Mouse (Mus musculus) heart, adult 2 months (tissue): ENCODE measurements around the gene Ltc4s. TPM values are rescaled to one million over a fixed set of nuclear protein-coding genes. Genes with fewer than 3 reads are reported as not detected.

ENCODE experiments used
- DNase-seq, 2 experiments: peaks; one replicate each; pipeline ENCODE4 v3.0.0; 2021
- H3K27ac ChIP-seq: fragments of 200-600 bp; 2 replicates; pipeline ENCODE4 v1.8.1; 2022
- H3K27me3 ChIP-seq: fragments of 200-500 bp; 2 replicates; pipeline ENCODE4 v1.6.1; 2012; ENCODE audit warnings: mild to moderate bottlenecking, low read length, inconsistent platforms, mixed read lengths; ENCODE audit not compliant: control insufficient read depth, insufficient read depth
- H3K36me3 ChIP-seq: fragments of 200-500 bp; 2 replicates; pipeline ENCODE4 v1.6.1; 2012; ENCODE audit warnings: low read length, inconsistent platforms; ENCODE audit not compliant: control insufficient read depth, insufficient read depth
- H3K4me1 ChIP-seq: fragments of 200-500 bp; 2 replicates; pipeline ENCODE4 v1.6.1; 2011; ENCODE audit warnings: low read length; ENCODE audit not compliant: control insufficient read depth, insufficient read depth
- H3K4me3 ChIP-seq: fragments of 200-600 bp; 2 replicates; pipeline ENCODE4 v1.8.1; 2022
- H3K79me2 ChIP-seq: fragments of 200-500 bp; replicated peaks from 2 replicates; pipeline ENCODE4 v1.6.1; 2012; ENCODE audit warnings: mild to moderate bottlenecking, inconsistent platforms, low read length, moderate library complexity, mixed read lengths; ENCODE audit not compliant: control insufficient read depth, insufficient read depth
- H3K9ac ChIP-seq: fragments of 200-500 bp; 2 replicates; pipeline ENCODE4 v1.6.1; 2012; ENCODE audit warnings: low read depth, mild to moderate bottlenecking, control low read depth, inconsistent platforms, low read length, mixed read lengths
- CTCF ChIP-seq: fragments of 200-600 bp; IDR thresholded peaks from 2 replicates; pipeline ENCODE4 v1.8.1; 2022; ENCODE audit warnings: antibody characterized with exemption, mild to moderate bottlenecking, moderate library complexity
- EP300 ChIP-seq: fragments of 200-500 bp; IDR thresholded peaks from 2 replicates; pipeline ENCODE4 v1.6.1; 2011; ENCODE audit warnings: low read depth, low read length, control low read depth; ENCODE audit not compliant: insufficient read depth
- POLR2A ChIP-seq: fragments of 200-500 bp; IDR thresholded peaks from 2 replicates; pipeline ENCODE4 v1.6.1; 2011; ENCODE audit warnings: mild to moderate bottlenecking, low read depth, low read length, control low read depth; ENCODE audit not compliant: insufficient read depth
- WGBS: fragments of 180-500 bp; shearing (Covaris S2); methylation state at CpG from one replicate; pipeline ENCODE4 v1.1.7; 2018; 5-methylcytosine and 5-hydroxymethylcytosine counted together
- intact Hi-C: fragments of 180-260 bp; cut with DNase I; formaldehyde crosslinking; loops from one replicate; pipeline ENCODE4 v1.15.1; 2025
- polyA plus RNA-seq: library from polyadenylated mRNA; depleted of rRNA; stranded (reverse); fragments of >200 nt; gene quantifications from 2 replicates; pipeline ENCODE4 v1.2.3, GENCODE M21; 2012
- total RNA-seq, 2 experiments: library from RNA; stranded (reverse); gene quantifications; 2 replicates each; pipeline ENCODE4 v1.2.3; 2021

The Ltc4s gene
- total and polyA plus RNA-seq, 3 experiments: 8.8 to 16.2 (median 10.0) TPM

DNA sequence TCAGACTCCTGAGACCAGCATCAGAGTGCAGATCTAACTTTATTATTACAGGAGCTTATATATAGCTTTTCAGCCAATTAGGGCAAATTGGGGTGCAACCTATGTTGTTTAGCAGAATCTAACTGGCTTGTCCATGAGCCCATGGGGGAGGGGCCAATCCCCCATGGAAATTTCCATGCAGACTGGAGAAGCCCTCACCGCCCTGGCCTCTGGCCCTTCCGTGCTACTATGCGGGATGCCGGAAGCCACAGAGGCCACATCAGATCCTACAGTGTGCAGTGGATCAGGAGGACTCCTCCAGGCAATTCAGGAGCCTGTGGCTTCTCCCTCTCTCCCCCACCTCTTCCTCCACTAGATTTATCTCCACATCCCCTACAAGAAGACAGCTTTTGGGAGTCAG lies 20.6 kb downstream of the Ltc4s start:
- no peak for TF ChIP-seq EP300
- TF ChIP-seq CTCF: no peak
- no peak for TF ChIP-seq POLR2A
- 41% methylated on average over 4 of the region's 4 CpGs for WGBS
- no peaks in the 10 kb centered on the region for H3K79me2 ChIP-seq
- H3K4me3 ChIP-seq: no peak overlapping the region
- H3K9ac ChIP-seq: no peak overlapping the region
- H3K27ac ChIP-seq: no peak overlapping the region; the same call in 1 of the 2 replicates
- no peaks in the 10 kb centered on the region for H3K36me3 ChIP-seq
- H3K27me3 ChIP-seq: no peaks in the 10 kb centered on the region
- intact Hi-C loops: no loop called here
- peaks cover 4% of the 10 kb centered on the region for H3K4me1 ChIP-seq
- DNase-seq: no peak

DNA sequence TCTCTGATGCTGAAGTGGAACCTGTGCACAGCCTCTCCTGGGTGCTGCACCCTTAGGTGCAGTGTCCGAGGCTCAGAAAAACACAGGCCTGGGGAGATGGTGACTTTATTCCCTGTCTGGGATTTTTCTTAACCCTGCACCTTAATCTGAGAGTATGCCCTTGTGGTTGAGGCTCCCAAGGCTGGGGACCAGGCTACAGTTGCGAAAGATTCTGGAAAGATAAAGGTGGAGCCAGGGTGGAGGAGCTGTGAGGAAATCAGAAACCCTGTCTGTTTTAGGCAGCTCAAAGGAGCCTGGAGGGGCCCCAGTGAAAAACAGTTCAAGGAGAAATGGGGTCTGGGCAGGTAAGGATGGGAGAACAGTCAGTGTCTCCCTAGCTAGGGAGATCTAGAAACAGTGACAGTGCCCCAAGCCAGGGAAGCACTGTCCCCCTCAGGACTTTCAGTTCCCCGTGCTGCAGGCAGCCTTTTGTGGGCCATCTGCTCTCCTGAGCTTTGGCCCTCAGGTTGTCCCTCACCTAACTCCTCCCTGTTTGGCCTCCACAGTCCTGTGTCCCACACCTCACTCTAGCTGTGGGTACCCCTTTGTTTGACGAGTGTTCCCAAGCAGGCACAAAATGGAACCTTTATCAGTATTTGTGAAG lies 21.6 kb downstream of the Ltc4s start:
- 85% methylated on average over 4 of the region's 4 CpGs for WGBS
- no peaks in the 10 kb centered on the region for H3K36me3 ChIP-seq
- peaks cover 10% of the 10 kb centered on the region for H3K4me1 ChIP-seq
- no peak overlapping the region for H3K4me3 ChIP-seq
- H3K79me2 ChIP-seq: no peaks in the 10 kb centered on the region
- no peak overlapping the region for H3K9ac ChIP-seq
- DNase-seq: no peak
- intact Hi-C loops: no loop called here
- TF ChIP-seq EP300 (no peak), CTCF (no peak), POLR2A (no peak)
- no peaks in the 10 kb centered on the region for H3K27me3 ChIP-seq
- no peak overlapping the region; the same call in 1 of the 2 replicates for H3K27ac ChIP-seq

DNA sequence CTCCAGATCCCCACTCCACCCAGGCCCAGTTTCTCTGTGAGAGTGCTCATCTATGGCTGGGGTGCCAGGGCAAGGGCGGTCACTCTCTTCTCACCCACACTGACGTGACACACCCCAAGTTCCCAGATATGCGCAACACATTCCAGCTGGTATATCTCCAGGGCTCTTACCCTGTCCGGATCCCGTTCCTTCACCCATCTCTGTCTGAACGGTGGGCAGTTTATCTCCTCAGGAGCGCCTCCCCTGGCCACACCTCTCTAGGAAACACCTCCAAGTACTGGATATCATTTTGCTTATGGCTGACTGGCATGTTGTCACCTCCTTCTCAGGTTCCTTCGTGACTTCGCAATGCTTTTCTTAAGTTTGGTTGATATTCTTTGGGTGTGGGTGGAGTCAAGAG lies 22.8 kb downstream of the Ltc4s start:
- DNase-seq: no peak
- Histone ChIP-seq H3K4me3 (no peak overlapping the region), H3K9ac (no peak overlapping the region), H3K27ac (no peak overlapping the region), H3K79me2 (no peaks in the 10 kb centered on the region), H3K36me3 (no peaks in the 10 kb centered on the region), H3K27me3 (no peaks in the 10 kb centered on the region), H3K4me1 (peaks cover 10% of the 10 kb centered on the region)
- intact Hi-C loops: no loop called here
- 40% methylated on average over 9 of the region's 9 CpGs for WGBS
- TF ChIP-seq CTCF (no peak), POLR2A (no peak), EP300 (no peak)

DNA sequence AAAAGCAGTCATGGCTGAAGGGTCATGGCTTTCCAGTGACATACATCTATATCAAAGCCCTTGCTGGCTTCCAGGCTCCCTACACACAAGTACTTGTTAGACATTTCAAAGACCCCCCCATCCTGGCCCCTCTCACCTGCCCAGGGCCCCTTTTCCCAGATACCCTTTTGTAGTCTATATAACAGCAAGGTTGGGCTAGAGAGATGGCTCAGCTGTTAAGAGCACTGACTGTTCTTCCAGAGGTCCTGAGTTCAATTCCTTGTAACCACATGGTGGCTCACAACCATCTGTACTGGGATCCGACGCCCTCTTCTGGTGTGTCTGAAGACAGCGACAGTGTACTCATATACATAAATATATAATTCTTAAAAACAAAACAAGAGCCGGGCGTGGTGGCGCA lies 23.8 kb downstream of the Ltc4s start:
- no peak overlapping the region for H3K9ac ChIP-seq
- intact Hi-C loops: no loop called here
- no peaks in the 10 kb centered on the region for H3K27me3 ChIP-seq
- H3K79me2 ChIP-seq: no peaks in the 10 kb centered on the region
- TF ChIP-seq CTCF (peak; percentile 18; the same call in 1 of the 2 replicates), EP300 (no peak)
- WGBS: 84% methylated on average over 6 of the region's 6 CpGs
- no peak overlapping the region for H3K4me3 ChIP-seq
- no peak overlapping the region for H3K27ac ChIP-seq
- peaks cover 10% of the 10 kb centered on the region for H3K4me1 ChIP-seq
- H3K36me3 ChIP-seq: no peaks in the 10 kb centered on the region
- DNase-seq: no peak

DNA sequence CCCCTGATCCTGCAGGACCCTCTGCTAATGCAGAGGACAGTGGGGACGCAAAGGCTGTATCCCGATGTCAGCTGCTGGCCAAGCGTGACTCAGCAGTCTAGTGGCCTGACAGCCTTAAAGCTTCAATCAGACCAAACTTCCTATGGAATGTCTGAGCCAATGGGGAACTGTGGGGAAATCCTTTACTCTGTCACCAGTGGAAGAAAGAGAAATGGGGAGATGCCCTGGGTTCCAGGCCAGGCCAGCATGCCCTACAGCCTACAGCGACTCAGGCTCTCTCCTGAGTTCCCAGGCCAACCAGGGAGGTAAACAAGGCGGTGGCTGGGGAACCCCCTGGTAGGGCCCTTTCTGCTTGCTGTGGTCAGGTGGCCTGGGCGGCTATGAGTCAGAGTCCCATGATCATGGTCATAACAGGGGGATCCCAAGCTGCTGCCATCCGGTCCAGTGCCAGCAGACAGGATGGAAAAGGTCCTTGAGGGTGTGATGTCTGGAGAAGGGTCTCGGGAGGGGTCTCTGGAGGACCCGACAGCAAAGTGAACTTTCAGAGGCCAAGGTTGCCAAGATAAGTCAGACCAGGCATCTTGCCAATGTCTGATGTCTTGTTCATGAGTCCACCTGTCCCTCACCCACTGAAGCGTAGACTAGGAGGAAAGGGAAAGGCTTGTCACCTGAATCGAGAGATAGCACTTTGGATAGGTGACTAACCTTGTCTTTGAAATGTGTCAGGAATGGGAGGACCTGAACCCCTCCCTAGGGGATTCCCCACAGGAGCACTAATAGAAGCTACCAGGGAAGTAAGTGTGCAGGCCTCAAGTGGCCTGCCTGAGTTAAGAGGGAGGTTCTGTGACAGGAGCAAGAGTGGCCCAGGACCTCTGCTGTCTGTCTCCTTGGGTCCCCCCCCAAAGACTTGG lies 25.3 kb downstream of the Ltc4s start:
- WGBS: 9% methylated on average over 11 of the region's 11 CpGs
- Histone ChIP-seq H3K79me2 (no peaks in the 10 kb centered on the region), H3K9ac (peak overlapping the region; percentile 37), H3K27me3 (no peaks in the 10 kb centered on the region), H3K4me1 (peaks cover 13% of the 10 kb centered on the region), H3K36me3 (peaks cover 5% of the 10 kb centered on the region), H3K4me3 (peak overlapping the region; percentile 29), H3K27ac (peak overlapping the region; percentile 100)
- TF ChIP-seq EP300 (peak; percentile 83; the same call in 1 of the 2 replicates), CTCF (no peak), POLR2A (peak; percentile 55)
- peak; percentile 84 to 91 for DNase-seq
- intact Hi-C loops: no loop called here
